Mouse (Mus musculus) heart, adult 8-10 months (tissue): Measurements from ENCODE around the gene Polrmt. TPM values are rescaled to one million over a fixed set of nuclear protein-coding genes. Genes with fewer than 3 reads are reported as not detected.
A peak's percentile ranks its signal among the peaks of the same experiment; 100 is the strongest.

ENCODE experiments used
- DNase-seq: peaks from one replicate; pipeline ENCODE4 v3.0.0; 2022; ENCODE audit warnings: low spot score
- total RNA-seq, 4 experiments: library from RNA; stranded (reverse); gene quantifications; 2 replicates each; pipeline ENCODE4 v1.2.4; 2022

Polrmt gene
- total RNA-seq, 4 experiments from 2014 or later = 41.1 to 54.7 (median 47.0) TPM

GRCm38 (mm10) chr10:79743161-79743560 lies 3.2 kb downstream of the Polrmt start:
- DNase-seq = no peak

GRCm38 (mm10) chr10:79740863-79741262 lies 5.5 kb downstream of the Polrmt start:
- no peak for DNase-seq

GRCm38 (mm10) chr10:79739234-79739633 lies 7.1 kb downstream of the Polrmt start:
- DNase-seq = no peak

- DNase-seq = no peak
Observed at GRCm38 (mm10) chr10:79738259-79738658, 8.1 kb downstream of the Polrmt start.

- no peak for DNase-seq
Observed at GRCm38 (mm10) chr10:79736706-79737105, 9.7 kb downstream of the Polrmt start.

GRCm38 (mm10) chr10:79735361-79735760 lies 11.0 kb downstream of the Polrmt start:
- DNase-seq = no peak

GRCm38 (mm10) chr10:79733847-79734246 lies 12.5 kb downstream of the Polrmt start:
- DNase-seq = no peak

GRCm38 (mm10) chr10:79732500-79732899 lies 13.9 kb downstream of the Polrmt start:
- DNase-seq = no peak

- no peak for DNase-seq
Observed at GRCm38 (mm10) chr10:79729357-79729965, 16.9 kb downstream of the Polrmt start.

- no peak for DNase-seq
Observed at GRCm38 (mm10) chr10:79728323-79729249, 17.8 kb downstream of the Polrmt start.

GRCm38 (mm10) chr10:79726090-79726489 lies 20.3 kb downstream of the Polrmt start:
- DNase-seq = no peak

GRCm38 (mm10) chr10:79723692-79724091 lies 22.7 kb downstream of the Polrmt start:
- DNase-seq = no peak

- no peak for DNase-seq
Observed at GRCm38 (mm10) chr10:79723047-79723446, 23.3 kb downstream of the Polrmt start.

- no peak for DNase-seq
Observed at GRCm38 (mm10) chr10:79721089-79721488, 25.3 kb downstream of the Polrmt start.

- DNase-seq = peak; percentile 60
Observed at GRCm38 (mm10) chr10:79717640-79718357, 28.6 kb downstream of the Polrmt start.

- no peak for DNase-seq
Observed at GRCm38 (mm10) chr10:79716988-79717355, 29.4 kb downstream of the Polrmt start.

- no peak for DNase-seq
Observed at GRCm38 (mm10) chr10:79716254-79716987, 30.0 kb downstream of the Polrmt start, which contains the start of gene Hcn2. Hcn2 (plus strand) TSS chr10:79716634.

GRCm38 (mm10) chr10:79714996-79715395 lies 31.4 kb downstream of the Polrmt start:
- no peak for DNase-seq

GRCm38 (mm10) chr10:79713163-79713562 lies 33.2 kb downstream of the Polrmt start:
- no peak for DNase-seq

GRCm38 (mm10) chr10:79712499-79713126 lies 33.8 kb downstream of the Polrmt start:
- DNase-seq = peak; percentile 72

- DNase-seq = no peak
Observed at GRCm38 (mm10) chr10:79712029-79712428, 34.4 kb downstream of the Polrmt start.
